Mouse (Mus musculus): ENCODE measurements around the gene Plscr3.

- TF ChIP-seq CTCF (IDR thresholded peaks at IDR 0.05; ENCODE audit: extremely low read depth, insufficient read depth, low read length): no peak
- TF ChIP-seq POLR2A (IDR thresholded peaks at IDR 0.05; ENCODE audit: extremely low read depth, insufficient read depth, low read length): no peak
Observed at GRCm38 (mm10) chr11:69855347-69855746, 9.2 kb downstream of the Plscr3 start.

All from cortical plate, adult 2 months (tissue).